Mouse (Mus musculus) large intestine, adult 2 months (tissue): ENCODE results near the gene Ttyh3. TPM values are rescaled to one million over a fixed set of nuclear protein-coding genes. Genes with fewer than 3 reads are reported as not detected.

Source experiments
- DNase-seq: peaks from one replicate; pipeline ENCODE4 v3.0.0-alpha.2; 2012; ENCODE audit warnings: low read depth, low spot score
- WGBS: fragments of 180-500 bp; shearing (Covaris S2); methylation state at CpG from one replicate; pipeline ENCODE4 v1.1.7; 2018; 5-methylcytosine and 5-hydroxymethylcytosine counted together
- polyA plus RNA-seq: library from polyadenylated mRNA; depleted of rRNA; stranded (reverse); fragments of >200 nt; gene quantifications from 2 replicates; pipeline ENCODE4 v1.2.3, GENCODE M21; 2012

Ttyh3 gene
- polyA plus RNA-seq, 1 experiment, result 52.7 TPM

DNA sequence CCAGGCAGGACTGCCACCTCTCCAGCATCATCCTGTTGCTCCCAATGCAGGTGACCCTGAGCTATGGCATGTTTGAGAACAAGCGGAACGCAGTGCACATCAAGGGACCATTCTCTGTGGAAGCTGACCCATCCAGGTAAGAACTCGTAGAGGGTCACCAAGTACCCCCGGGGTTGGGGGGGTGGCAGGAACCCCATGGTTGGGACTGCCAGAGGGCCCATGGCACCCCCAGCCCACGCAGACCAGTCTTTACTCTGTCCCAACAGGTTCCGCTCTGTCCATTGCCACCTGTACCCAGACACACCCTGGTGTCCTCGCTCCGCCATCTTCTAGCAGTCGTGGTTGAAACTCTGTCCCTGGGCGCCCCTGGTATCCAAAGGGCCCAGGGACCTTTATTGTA, 34.7 kb downstream of the Ttyh3 start:
- DNase-seq, result no peak
- WGBS, result 92% methylated on average over 10 of the region's 10 CpGs

DNA sequence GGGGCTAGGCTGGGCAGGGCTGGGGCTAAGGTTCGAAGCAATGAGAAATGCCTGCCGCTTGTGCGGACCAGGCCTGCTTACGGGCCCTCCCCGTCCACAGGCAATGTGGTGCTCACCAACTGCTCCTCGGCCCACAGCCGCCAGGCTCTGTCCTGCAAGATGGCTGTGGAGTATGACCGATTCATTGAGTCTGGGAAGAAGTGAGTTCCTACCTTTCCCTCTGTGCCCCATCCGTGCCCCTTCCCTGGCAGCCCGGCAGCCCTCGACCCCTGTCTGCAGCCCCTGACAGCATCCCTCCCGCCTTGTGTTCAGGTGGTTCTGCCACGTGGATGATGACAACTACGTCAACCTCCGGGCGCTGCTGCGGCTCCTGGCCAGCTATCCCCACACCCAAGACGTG, 36.6 kb downstream of the Ttyh3 start:
- 68% methylated on average over 18 of the region's 18 CpGs for WGBS
- DNase-seq, result no peak

DNA sequence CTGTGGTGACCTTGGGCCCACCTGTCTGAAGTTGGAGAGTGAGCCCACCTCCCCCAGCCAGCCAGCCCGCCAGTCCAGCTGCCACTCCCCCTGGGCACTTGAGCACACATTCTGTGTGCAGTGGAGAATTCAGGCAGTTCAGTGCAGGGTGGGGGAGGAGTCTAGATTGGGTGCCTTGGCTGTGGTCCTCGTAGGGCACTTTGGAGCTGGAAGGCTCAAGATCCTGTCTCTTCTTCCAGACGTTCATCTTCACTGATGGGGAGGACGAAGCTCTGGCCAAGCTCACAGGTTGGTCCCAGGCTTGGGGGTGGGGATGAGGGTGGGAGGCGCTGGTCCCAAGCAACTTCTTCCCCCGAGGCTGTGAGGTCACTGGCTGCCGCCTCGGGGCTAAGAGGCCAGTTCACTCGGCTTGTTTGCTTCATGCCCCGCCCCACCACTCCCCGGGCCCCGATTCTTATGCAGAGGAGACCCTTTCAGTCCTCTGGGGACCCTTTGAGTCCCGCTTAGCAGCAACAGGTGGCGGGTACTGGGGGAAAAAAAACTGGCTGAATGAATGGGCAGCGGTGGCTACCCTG, 37.1 kb downstream of the Ttyh3 start:
- WGBS, result 25% methylated on average over 15 of the region's 15 CpGs
- no peak for DNase-seq

DNA sequence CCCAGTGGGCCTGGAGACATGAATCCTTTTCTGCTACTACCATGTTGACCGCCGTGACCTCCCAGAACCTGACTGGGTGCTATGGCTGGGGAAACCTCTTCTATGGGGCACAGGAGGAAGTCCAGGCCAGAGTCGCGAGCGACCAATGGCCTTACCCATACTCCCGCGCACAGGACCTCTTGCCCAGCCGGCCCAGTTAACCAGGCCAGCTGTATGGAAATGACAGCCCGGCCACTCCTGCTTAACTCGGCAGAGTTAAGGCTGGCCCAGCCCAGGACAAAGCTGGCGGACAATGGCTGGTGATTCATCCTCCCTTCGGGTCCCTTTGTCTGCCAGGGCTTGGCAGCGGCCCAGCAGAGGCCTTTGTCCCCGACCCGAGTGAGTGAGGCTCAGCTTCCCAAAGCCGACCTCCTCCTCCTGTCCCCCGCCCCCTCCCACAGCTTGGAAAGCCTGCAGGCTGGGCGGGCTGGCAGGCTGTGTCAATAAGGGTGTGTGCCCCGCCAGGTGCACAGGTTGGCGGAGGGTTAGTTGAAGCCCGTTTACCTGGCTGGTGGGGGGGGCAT, 37.7 kb downstream of the Ttyh3 start:
- DNase-seq, result peak; percentile 76
- 9% methylated on average over 21 of the region's 21 CpGs for WGBS

DNA sequence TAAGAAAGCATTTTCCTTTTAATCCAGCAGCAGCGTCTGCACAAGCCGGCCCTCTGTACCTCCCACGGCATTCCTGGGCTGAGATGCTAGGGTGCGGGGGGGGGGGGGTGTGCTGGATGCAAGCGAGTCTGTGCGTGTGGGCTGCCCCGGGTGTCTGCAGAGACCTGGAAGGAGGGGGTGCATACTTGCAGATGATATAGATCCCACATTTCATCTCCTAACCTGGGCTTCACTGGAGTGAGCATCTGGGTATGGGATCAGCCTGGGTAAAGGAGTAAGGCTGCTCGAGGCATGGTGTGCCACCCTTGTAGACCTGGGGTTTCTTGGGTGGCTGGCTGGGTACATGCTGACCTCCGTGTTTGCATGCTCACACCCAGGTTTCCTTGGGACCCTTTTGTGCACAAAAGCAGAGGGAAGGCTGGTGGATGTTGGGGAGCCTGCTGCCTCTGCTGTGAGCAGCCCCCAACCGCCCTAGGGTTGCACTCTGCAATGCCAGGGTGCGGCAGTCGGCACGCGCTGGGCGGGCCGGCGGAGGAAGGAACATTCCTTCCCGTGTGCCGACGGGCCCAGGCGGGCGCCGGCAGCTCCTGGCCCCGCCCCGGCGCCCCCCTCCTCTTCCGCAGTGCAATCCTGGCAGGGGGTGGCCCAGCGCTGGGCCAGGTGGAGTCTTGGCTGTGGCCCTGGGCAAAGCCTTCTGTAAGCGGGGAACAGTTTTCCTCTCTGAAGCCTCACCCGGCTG, 38.4 kb downstream of the Ttyh3 start:
- no peak for DNase-seq
- WGBS, result 2% methylated on average over 29 of the region's 30 CpGs

DNA sequence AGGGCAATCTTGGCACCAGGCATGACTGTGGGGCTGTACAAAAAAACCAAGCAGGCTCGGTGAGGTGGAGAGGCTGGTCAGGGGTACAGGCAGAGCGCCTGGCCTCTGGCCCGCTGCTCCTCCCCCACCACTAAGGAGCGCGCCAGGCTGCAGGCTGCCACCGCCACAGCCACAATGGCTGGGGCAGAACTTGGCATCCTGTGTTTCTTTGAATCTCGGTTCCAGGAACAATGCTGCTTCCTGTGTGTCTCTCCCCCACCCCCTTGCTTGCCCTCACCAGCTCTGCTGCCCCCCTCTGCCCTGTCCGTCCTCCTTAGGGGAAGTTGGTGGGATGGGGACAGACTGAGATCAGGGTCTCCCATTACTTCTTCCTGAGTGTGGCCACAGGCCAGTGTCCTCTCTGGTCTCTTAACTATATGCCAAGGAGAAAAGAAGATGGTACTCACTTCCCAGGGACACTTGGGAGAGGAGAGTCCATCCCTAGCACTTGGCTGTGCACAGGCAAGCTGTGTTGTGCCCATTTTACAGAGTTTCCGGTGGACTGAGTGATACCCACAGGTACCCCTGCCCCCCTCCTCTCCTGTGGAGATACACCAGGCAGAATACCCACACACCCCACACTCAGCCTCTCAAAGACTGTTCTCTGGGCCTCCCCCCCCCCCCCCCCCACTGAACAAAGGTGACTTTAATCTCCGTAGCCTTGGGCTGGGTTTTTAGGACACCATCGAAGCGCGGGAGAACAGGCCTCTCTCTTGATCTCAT, 39.1 kb downstream of the Ttyh3 start:
- WGBS, result 11% methylated on average over 13 of the region's 13 CpGs
- DNase-seq, result no peak

DNA sequence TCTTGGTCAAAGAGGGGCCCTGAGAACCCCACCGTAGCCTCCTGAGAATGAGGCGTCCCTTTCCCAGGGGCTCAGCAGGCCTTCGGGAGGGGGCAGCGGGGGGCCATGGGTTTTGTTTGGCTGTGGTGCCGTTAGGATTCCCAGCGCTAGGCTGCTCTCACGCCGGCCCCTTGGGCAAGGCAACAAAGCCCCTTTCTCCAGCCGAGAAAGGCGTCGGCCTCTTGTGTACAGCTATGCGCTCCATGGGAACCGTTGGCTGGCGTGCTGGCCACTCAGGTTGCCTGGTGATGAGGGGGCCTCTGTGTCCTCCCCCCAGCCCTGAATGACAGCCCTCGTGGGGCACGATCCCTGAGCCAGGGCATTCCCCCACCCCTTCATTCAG, 40.2 kb downstream of the Ttyh3 start:
- DNase-seq, result no peak
- WGBS, result 9% methylated on average over 16 of the region's 16 CpGs

DNA sequence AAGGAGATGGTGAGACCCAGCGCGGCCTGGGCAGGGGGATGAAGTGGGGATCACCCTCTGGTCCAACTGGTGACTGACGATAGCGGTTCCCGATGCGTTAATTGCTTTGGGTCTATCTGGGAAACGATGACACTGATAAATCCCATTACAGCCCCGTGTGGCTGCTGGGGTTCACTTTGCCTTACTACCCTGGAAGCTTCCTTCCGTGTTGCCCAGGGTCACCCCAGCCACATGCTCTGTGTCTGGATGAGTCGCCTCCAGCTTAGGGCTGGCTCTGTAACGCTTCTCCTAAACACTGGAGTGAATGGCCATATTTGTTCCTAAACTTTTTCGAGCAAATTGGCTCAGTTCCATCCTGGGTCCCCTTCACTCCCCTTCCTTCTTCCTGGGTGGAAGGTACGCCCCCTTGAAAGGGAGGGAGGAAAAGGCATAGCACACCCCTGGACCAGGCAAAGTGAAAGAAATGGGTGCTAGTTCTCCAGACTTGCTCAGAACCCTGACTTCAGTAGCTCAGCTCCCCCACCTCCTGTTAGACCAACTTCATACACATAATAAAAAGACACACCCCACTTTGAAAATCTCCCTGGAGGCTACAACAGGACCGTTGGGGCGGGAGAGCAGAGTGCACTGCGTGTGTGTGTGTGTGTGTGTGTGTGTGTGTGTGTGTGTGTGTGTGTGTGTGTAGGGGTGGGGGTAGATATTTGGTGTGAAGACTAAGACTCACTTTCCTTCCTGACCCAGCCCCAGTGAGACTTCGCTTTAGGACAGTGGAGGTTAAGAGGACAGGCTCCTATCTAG, 40.8 kb downstream of the Ttyh3 start:
- WGBS, result 2% methylated on average over 17 of the region's 17 CpGs
- no peak for DNase-seq

DNA sequence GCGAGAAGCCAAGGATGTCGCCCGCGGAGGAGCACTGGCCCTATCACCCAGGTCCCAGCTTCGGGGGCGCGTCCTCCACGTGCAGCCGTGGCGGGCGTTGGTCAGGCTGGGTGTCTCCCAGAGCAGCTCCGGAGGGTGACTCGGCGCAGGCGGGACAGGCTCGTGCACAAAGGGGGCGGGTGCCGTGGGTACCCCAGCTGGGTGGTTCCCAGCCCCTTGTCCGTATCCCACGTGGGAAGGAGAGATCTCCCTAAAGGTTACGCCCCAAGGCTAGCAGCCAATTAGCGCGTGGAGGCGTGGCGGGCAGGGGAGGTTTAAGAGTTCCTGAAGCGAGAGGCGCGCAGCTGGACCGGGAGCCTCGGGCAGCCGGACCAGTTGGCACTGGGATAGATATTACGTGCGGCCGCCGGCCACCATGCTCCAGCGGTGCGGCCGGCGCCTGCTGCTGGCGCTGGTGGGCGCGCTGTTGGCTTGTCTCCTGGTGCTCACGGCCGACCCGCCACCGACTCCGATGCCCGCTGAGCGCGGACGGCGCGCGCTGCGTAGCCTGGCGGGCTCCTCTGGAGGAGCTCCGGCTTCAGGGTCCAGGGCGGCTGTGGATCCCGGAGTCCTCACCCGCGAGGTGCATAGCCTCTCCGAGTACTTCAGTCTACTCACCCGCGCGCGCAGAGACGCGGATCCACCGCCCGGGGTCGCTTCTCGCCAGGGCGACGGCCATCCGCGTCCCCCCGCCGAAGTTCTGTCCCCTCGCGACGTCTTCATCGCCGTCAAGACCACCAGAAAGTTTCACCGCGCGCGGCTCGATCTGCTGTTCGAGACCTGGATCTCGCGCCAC, 41.6 kb downstream of the Ttyh3 start, which contains the start of gene Lfng:
Gene Lfng (plus strand): TSS at position 320 of the 835 bp plus-strand sequence.
- under 1% methylated on average over 87 of the region's 91 CpGs for WGBS
- peak; percentile 89 for DNase-seq

DNA sequence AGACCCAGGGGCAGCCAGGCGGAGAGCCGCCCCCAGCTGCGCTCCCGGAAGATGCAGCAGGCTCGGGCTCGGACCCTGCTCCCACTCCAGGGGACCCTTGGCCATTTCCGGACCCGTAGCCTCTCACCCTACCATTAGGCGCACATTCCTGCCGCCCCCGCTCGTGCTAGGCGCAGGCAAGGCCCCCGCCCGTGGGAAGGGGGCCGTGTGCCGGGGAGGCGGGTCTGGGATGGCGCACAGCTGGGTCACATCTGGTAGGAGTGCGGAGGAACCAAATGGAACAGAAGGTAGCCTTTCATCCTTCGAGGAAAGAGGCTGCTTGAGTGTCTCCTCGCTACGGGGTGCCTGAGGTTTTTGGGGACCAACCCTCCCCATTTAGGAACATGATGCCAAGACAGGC, 42.4 kb downstream of the Ttyh3 start:
- 7% methylated on average over 23 of the region's 23 CpGs for WGBS
- no peak for DNase-seq

DNA sequence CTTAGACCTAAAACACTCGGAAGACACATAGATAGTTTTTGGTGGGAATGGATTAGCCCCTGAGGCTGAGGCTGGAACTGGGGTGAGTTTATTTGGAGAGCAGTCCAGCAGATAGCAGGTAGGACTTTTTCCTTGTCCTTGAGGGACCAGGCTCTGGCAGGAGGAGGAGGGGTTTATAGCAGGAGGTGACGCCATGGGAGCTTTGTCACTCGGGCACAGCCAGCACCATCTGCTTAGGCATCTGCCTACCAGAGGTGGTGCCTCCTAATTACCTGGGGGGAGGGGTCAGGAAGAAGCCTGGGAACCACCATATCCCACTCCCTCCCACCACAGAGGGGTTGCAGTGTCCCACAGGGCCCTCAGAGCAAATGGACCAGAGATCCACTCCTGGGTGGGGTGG, 43.6 kb downstream of the Ttyh3 start:
- WGBS, result 20% methylated on average over 3 of the region's 3 CpGs
- no peak for DNase-seq

DNA sequence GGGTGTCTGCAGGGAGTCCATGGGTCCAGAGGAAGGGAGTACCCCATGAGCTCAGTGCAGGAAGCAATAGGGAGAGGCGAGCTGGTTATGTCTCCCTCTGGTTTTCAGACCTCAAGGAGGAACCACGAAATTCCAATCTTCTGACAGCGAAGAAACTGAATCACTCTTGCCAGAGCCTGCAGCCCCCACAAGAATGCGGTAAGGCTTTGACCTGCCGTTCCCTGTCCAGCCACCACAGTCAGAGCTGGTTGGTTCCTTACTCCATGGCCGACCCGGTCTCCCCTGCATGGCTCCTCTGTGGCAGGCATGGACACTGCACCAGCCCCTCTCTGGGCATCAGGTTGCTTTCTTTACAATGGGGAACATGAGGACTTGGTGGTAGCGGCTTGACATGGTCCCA, 44.4 kb downstream of the Ttyh3 start:
- DNase-seq, result no peak

DNA sequence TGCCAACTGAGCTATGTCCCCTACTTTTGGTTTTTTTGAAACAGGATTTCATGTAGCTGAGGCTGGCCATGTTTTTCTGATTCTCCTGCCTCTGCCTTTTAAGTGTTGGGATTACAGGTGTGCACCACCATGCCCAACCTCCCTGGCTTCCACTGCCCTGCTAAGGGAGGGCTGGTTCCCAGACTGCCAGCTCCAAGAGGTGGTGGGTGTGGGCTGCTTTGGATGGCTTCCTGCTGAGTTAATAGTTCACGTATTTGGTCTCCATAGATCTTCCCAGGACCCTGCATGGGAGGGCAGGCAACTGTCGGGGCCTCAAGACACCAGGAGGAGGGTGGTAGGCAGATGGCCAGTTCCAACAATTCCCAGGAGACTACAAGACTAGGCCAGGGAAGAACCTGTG, 46.3 kb downstream of the Ttyh3 start:
- no peak for DNase-seq
- 62% methylated on average over 2 of the region's 2 CpGs for WGBS

More for the DNA sequence above, 44.4 kb downstream of the Ttyh3 start:
- WGBS, result 74% methylated on average over 8 of the region's 8 CpGs

DNA sequence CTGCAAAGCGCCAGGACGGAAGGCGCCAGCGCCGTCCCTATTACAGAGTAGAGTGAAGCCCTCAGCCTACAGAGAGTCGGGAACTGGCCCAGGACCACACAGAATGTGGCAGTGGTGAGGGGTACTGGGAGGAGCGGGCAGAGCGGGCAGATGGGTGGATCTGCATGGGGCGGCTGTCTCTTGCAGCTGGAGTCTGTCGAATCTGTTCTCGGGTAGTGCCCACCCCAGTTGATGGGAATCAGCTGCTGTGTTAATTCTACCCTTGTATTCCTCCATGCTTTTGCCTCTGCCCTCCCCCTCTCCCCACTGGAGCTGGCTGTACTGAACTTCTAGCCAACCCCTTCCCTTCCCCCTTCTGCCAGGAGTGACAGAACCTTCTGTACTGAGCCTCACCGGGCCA, 47.1 kb downstream of the Ttyh3 start:
- 89% methylated on average over 12 of the region's 12 CpGs for WGBS
- DNase-seq, result no peak

DNA sequence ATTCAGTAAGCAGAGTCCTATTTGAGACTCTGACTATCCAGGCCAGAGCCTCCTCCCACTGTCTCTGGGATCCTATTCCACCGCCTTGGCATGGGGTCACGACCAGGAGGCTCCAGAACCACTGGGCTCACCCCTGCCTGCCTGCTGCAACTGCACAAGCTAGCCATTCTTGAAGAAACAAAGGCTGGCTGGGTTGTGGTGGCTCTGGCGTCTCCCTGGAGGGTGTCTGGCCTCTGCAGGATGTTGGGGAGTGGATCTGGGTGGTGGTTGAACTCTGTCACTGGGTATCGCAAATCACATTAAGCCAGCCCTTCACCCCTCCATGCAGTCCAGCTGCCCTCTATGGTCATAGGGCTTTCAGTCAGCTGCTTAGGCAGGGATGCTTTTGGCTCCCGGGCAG, 48.9 kb downstream of the Ttyh3 start:
- 83% methylated on average over 5 of the region's 5 CpGs for WGBS
- no peak for DNase-seq

DNA sequence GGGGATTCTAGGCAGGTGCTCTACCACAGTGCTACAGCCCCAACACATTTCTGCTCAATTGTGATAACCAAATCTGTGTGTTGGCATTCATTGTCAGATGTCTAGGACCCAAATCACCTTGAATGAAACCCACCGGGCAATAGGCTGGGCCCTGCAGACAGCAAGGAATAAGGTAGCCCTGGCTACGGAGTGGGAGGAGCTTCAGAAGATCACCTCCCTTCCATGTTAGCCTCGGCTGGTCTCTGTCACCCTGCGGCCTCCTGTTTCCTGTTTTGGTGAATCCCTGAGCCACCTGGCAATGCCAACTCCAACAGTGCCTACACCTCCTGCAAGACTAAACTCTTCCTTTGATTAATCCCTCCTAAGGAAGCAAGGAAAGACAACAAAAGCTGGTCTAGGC, 51.0 kb downstream of the Ttyh3 start:
- 65% methylated on average over 4 of the region's 4 CpGs for WGBS
- DNase-seq, result no peak

DNA sequence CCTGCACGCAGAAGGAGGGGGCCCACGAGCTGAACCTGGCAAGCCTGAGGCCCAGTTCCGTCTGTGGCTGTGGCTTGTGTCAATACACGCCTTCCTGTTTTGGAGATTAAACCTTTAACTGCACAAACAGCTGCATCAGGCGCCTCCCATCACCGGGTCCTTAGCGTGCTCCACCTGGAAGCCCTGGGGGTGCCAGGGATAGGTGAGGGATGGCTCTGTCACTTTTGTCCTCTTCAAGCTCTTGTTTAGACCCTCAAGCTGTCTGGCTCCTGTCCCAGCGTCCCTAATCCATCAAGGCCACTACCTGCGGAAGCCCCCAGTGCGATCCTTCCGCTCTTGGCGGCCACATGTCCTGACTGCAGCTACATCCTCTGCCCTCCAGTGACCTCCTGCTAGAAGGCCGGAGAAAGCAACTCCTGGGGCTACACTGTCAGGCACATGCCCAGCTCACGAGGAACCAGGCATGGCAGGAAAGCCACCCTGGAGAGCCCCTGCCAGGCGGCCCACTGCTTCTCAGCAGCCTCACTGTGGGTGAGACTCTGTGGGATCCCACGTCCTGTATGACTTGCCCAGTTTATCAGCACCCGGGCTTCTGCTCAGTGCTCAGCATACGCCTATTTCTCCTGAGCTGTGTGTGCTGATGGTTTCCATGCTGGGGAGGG, 51.8 kb downstream of the Ttyh3 start:
- no peak for DNase-seq
- 21% methylated on average over 18 of the region's 18 CpGs for WGBS

DNA sequence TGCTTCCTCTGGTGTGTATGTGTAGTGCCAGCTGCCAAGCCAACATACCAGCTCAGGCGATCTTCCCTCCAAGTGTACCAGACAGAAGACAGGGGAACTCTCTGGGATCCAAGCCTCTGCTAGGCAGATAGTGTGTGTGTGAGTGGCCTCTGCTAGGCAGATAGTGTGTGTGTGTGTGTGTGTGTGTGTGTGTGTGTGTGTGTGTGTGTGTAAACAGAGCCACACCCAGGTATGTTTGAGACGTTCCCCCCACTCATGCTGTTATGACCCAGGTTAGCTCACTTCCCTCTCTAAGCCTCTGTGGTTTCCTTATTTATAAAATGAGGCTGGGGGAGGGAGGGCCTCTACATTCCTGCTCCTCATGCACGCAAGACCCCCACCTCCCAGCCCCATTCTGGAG, 52.4 kb downstream of the Ttyh3 start:
- 23% methylated on average over 3 of the region's 3 CpGs for WGBS
- DNase-seq, result no peak
